Mouse (Mus musculus) heart, postnatal 36 days (tissue): ENCODE data around the gene Tshz2. TPM values are rescaled to one million over a fixed set of nuclear protein-coding genes. Genes with fewer than 3 reads are reported as not detected.
"Not testable (repeated sequence)": the region's sequence is repeated elsewhere in the genome, so short reads cannot be mapped to it uniquely, and the experiment has no call there.

Experiments used
- DNase-seq, 2 experiments: peaks; one replicate each; pipeline ENCODE4 v3.0.0; 2021 to 2022
- intact Hi-C: fragments of 180-260 bp; cut with DNase I; formaldehyde crosslinking; loops from one replicate; pipeline ENCODE4 v1.15.1; 2025
- total RNA-seq, 2 experiments: library from RNA; stranded (reverse); gene quantifications; 2 replicates each; pipeline ENCODE4 v1.2.3; 2021

The Tshz2 gene
- total RNA-seq, 2 experiments from 2014 or later, result 13.6 to 14.9 TPM

GRCm38 (mm10) chr2:169750574-169751491 lies 118.0 kb downstream of the Tshz2 start:
- intact Hi-C loops, result loop anchor here (1.0 to 5.0 kb wide), 4 partner anchors 20 to 118 kb away; partner anchors contain the start of gene Tshz2
- peak; percentile 49 to 59 for DNase-seq

- intact Hi-C loops, result loop anchor here (2.0 to 5.0 kb wide), 2 partner anchors 39 to 95 kb away; no protein-coding TSS in a partner anchor
- no peak for DNase-seq
Observed at GRCm38 (mm10) chr2:169752126-169752525, 119.3 kb downstream of the Tshz2 start.

- no peak for DNase-seq
- intact Hi-C loops, result loop anchor here (2.0 to 5.0 kb wide), 2 partner anchors 37 to 94 kb away; no protein-coding TSS in a partner anchor
Observed at GRCm38 (mm10) chr2:169753432-169753831, 120.6 kb downstream of the Tshz2 start.

GRCm38 (mm10) chr2:169755091-169755490 lies 122.3 kb downstream of the Tshz2 start:
- no peak for DNase-seq
- intact Hi-C loops, result no loop called here

DNA sequence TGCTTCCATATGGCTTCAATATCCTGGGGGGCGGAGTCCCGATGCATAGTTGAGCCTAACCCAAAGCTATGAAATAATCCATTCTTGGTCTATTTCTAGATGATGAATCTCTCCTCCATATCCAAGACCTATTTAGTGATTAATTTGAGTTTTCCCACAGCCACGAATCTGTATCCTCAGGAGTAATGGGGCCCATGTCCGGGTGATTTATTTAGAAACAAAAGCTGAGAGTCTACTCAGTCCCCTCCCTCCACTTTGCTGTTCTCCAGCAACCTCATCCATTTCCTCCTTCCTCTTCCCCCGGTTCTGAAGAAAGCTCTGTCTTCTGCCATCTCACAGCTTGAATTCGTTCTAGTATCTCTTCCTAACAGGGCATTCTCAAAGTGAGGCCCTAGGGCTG lies 125.3 kb downstream of the Tshz2 start:
- no peak for DNase-seq
- intact Hi-C loops, result no loop called here

- intact Hi-C loops, result no loop called here
- DNase-seq, result no peak
Observed at GRCm38 (mm10) chr2:169760117-169760516, 127.3 kb downstream of the Tshz2 start.

- intact Hi-C loops, result no loop called here
- no peak for DNase-seq
Observed at GRCm38 (mm10) chr2:169761726-169762125, 128.9 kb downstream of the Tshz2 start.

- intact Hi-C loops, result no loop called here
- no peak for DNase-seq
Observed at GRCm38 (mm10) chr2:169762301-169762700, 129.5 kb downstream of the Tshz2 start.

DNA sequence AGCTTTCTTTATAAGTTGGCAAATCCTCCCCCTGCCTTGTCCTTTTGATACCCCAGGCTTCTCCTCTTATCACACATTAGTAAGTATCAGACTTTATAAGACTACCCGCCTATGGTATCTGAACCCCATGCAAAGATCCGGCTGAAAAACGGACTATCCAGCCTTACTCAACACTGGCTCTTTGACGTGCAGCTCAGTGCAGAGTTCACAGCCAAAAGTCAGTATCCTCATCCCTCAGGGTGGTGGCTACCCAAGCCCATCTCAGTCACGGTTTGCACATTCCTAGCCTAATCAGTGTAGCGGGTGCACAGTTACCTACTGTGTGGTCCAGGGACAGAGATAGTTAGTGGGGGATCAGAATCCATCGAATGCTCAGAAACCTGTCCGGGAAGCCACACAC lies 130.9 kb downstream of the Tshz2 start:
- intact Hi-C loops, result no loop called here
- no peak for DNase-seq

DNA sequence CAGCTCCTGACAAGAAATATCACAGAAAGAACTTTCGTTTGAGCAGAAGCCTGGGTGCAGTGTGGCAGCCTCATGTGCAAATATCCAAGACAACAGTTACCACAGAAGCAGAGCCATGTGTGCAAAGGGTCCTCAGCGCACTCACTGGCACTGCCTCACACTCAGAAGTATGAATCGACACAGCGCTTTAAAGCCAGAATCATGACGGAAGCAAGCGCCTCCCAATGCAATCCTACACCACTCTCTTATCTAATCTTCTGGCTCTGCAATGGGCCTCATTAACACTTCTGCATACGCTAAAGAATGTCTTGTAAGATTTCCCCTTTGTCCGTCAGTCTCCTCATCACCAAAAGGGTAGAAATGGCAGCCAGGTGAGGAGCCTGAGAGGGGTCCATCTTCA lies 133.4 kb downstream of the Tshz2 start:
- DNase-seq, result no peak
- intact Hi-C loops, result no loop called here

DNA sequence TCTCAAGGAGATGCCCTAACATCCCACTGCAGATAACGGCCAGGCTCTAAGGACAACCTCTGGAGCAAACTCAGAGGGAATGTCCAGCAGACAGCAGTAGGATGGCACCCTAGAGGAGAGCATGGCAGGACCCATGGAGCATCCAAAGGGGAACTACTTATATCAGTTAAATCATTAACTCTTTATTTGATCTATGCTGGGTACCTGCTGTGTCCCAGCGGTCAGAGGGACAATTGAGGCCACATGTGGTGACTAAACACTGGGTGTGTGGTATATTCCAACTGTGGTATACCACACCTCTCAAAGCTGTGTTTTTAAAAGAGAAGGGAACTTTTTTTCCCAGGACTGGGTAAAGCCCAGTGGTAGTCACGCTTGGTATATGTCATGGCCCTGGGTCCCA lies 134.5 kb downstream of the Tshz2 start:
- intact Hi-C loops, result no loop called here
- DNase-seq, result no peak

DNA sequence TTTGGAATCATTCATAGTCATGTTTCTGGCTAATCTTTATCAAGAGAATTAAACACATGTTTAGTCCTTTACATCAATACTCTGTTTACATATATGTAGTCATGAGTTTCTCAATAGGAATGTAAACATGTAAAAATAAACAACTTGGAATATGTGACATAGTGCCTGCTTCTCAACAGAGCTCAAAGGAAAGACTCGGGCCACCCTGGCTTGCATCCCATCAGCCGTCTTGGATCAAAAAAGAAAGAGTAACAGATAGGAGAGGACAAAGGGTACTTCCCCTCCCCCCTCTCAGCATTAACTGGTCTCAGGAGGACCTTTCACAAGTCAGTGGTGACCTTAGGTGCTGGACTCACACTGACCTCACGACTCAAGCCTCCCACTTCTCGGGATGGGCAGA lies 142.3 kb downstream of the Tshz2 start:
- no peak for DNase-seq

GRCm38 (mm10) chr2:169777242-169777641 lies 144.4 kb downstream of the Tshz2 start:
- intact Hi-C loops, result loop anchor here (1.0 kb wide), 1 partner anchor 26 kb away; no protein-coding TSS in a partner anchor

More for the DNA sequence above, 142.3 kb downstream of the Tshz2 start:
- intact Hi-C loops, result no loop called here

GRCm38 (mm10) chr2:169777764-169778163 lies 145.0 kb downstream of the Tshz2 start:
- DNase-seq, result peak in 1 of 2 experiments; percentile 11
- intact Hi-C loops, result loop anchor here (1.0 kb wide), 1 partner anchor 26 kb away; no protein-coding TSS in a partner anchor

More at GRCm38 (mm10) chr2:169777242-169777641, 144.4 kb downstream of the Tshz2 start:
- DNase-seq, result peak in 1 of 2 experiments; percentile 33

- no peak for DNase-seq
- intact Hi-C loops, result no loop called here
Observed at GRCm38 (mm10) chr2:169778740-169779345, 146.0 kb downstream of the Tshz2 start.

DNA sequence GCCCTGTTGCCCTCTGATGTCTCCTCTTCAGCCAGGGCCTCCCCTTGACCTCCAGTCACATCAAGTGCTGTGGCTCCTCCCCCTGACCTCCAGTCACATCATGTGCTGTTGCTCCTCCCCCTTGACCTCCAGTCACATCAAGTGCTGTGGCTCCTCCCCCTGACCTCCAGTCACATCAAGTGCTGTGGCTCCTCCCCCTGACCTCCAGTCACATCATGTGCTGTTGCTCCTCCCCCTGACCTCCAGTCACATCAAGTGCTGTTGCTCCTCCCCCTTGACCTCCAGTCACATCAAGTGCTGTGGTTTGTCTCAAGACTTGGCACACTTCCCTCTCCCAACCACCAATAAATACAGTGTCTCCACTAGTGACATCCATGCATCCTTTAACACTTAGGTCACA lies 148.9 kb downstream of the Tshz2 start:
- DNase-seq, intact Hi-C loops: not testable (repeated sequence)

- no peak for DNase-seq
- intact Hi-C loops, result no loop called here
Observed at GRCm38 (mm10) chr2:169782874-169783680, 150.3 kb downstream of the Tshz2 start.

- no peak for DNase-seq
- intact Hi-C loops, result no loop called here
Observed at GRCm38 (mm10) chr2:169783681-169784033, 150.8 kb downstream of the Tshz2 start.

- intact Hi-C loops, result no loop called here
- DNase-seq, result peak in 1 of 2 experiments; percentile 7
Observed at GRCm38 (mm10) chr2:169787381-169787780, 154.6 kb downstream of the Tshz2 start.

DNA sequence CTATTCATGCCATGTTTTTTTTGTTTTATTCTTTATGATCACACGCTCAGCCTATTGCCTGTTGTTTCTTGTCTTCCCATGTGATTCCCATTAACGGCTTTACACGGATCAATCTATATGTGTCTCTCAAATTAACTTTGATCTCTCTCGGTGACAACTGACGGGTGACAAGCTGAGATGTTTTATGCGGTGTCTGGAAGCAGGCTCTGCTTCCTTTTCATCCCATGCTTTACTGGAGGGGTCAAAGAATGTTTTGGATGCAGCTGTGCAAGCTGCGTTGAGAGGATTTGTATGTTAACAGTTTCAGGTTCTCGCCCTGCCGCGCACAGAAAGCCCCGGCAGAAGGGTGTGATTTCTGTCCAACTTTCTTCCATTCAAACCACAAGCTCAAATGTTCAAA lies 155.1 kb downstream of the Tshz2 start:
- no peak for DNase-seq
- intact Hi-C loops, result no loop called here
